Mouse (Mus musculus) embryonic facial prominence, embryonic 13.5 days (tissue): ENCODE results near the gene Med1. TPM values are rescaled to one million over a fixed set of nuclear protein-coding genes. Genes with fewer than 3 reads are reported as not detected.
A peak's percentile ranks its signal among the peaks of the same experiment; 100 is the strongest.
"Not testable (repeated sequence)": the region's sequence is repeated elsewhere in the genome, so short reads cannot be mapped to it uniquely, and the experiment has no call there.

ENCODE experiments used
- ATAC-seq: fragments of 200-750 bp; cut with Nextera tagmentation; 2 replicates; pipeline ENCODE4 v1.8.0; 2017; ENCODE audit warnings: low read depth; ENCODE audit not compliant: insufficient number of reproducible peaks, insufficient read depth, low FRiP score, low TSS enrichment
- H3K27ac ChIP-seq: fragments of 300-500 bp; sonication (generic); 2 replicates; pipeline ENCODE4 v1.5.1; 2015; ENCODE audit warnings: moderate library complexity, mild to moderate bottlenecking, inconsistent platforms
- H3K27me3 ChIP-seq: fragments of 300-500 bp; sonication (generic); 2 replicates; pipeline ENCODE4 v1.6.1; 2015; ENCODE audit warnings: mild to moderate bottlenecking, inconsistent platforms
- H3K36me3 ChIP-seq: fragments of 300-500 bp; sonication (generic); 2 replicates; pipeline ENCODE4 v1.6.1; 2015; ENCODE audit warnings: mild to moderate bottlenecking, inconsistent platforms
- H3K4me1 ChIP-seq: fragments of 300-500 bp; sonication (generic); 2 replicates; pipeline ENCODE4 v1.6.1; 2015; ENCODE audit warnings: inconsistent platforms
- H3K4me2 ChIP-seq: fragments of 300-500 bp; sonication (generic); 2 replicates; pipeline ENCODE4 v1.6.1; 2015; ENCODE audit warnings: moderate library complexity, mild to moderate bottlenecking, inconsistent platforms
- H3K4me3 ChIP-seq: fragments of 300-500 bp; sonication (generic); 2 replicates; pipeline ENCODE4 v1.5.1; 2015; ENCODE audit warnings: mild to moderate bottlenecking, inconsistent platforms
- H3K9ac ChIP-seq: fragments of 300-500 bp; sonication (generic); 2 replicates; pipeline ENCODE4 v1.6.1; 2015; ENCODE audit warnings: mild to moderate bottlenecking, inconsistent platforms
- H3K9me3 ChIP-seq: fragments of 300-500 bp; sonication (generic); 2 replicates; pipeline ENCODE4 v1.6.1; 2016; ENCODE audit warnings: inconsistent platforms
- WGBS: fragments of 180-500 bp; shearing (Covaris S2); methylation state at CpG from one replicate; pipeline ENCODE4 v1.1.7; 2015; ENCODE audit warnings: mixed read lengths; 5-methylcytosine and 5-hydroxymethylcytosine counted together
- polyA plus RNA-seq: library from polyadenylated mRNA; unstranded; fragments of >200 nt; fragmentation: Nextera tagmentation; extraction: Ambion mirVana; gene quantifications from 2 replicates; pipeline ENCODE4 v1.2.1, GENCODE M21; 2015

Gene Med1
- polyA plus RNA-seq, 1 experiment from 2014 or later, result 78.4 TPM

GRCm38 (mm10) chr11:98201791-98202640, 8.9 kb upstream of the Med1 start:
- ATAC-seq, result no peak; the same call in 1 of the 2 replicates

GRCm38 (mm10) chr11:98190820-98191219, 2.3 kb downstream of the Med1 start:
- Histone ChIP-seq H3K4me1 (peaks cover 15% of the 10 kb centered on the region), H3K9me3 (no peaks in the 10 kb centered on the region), H3K9ac (peak overlapping the region; percentile 16; the same call in 1 of the 2 replicates), H3K4me3 (no peak overlapping the region), H3K27me3 (no peaks in the 10 kb centered on the region), H3K4me2 (no peak overlapping the region), H3K27ac (no peak overlapping the region), H3K36me3 (peaks cover 40% of the 10 kb centered on the region)
- WGBS, result 86% methylated on average over 5 of the region's 5 CpGs
- ATAC-seq, result no peak

More at GRCm38 (mm10) chr11:98201791-98202640, 8.9 kb upstream of the Med1 start:
- peak overlapping the region; percentile 100 for H3K9ac ChIP-seq
- H3K27ac ChIP-seq, result peak overlapping the region; percentile 100
- no peaks in the 10 kb centered on the region for H3K36me3 ChIP-seq
- 3% methylated on average over 27 of the region's 27 CpGs for WGBS
- peak overlapping the region; percentile 73 for H3K4me2 ChIP-seq
- H3K9me3 ChIP-seq, result no peaks in the 10 kb centered on the region
- no peaks in the 10 kb centered on the region for H3K27me3 ChIP-seq
- peaks cover 15% of the 10 kb centered on the region for H3K4me1 ChIP-seq
- H3K4me3 ChIP-seq, result peak overlapping the region; percentile 91

GRCm38 (mm10) chr11:98187640-98188395, 5.3 kb downstream of the Med1 start:
- ATAC-seq, result no peak
- H3K27ac ChIP-seq, result no peak overlapping the region
- WGBS, result 95% methylated on average over 9 of the region's 9 CpGs
- peaks cover 15% of the 10 kb centered on the region for H3K4me1 ChIP-seq
- peaks cover 68% of the 10 kb centered on the region for H3K36me3 ChIP-seq
- no peak overlapping the region for H3K4me2 ChIP-seq
- H3K27me3 ChIP-seq, result no peaks in the 10 kb centered on the region
- no peak overlapping the region for H3K9ac ChIP-seq
- no peaks in the 10 kb centered on the region for H3K9me3 ChIP-seq
- no peak overlapping the region for H3K4me3 ChIP-seq

GRCm38 (mm10) chr11:98182149-98182548, 10.9 kb downstream of the Med1 start:
- not testable (repeated sequence) for H3K9ac ChIP-seq, H3K4me2 ChIP-seq, H3K27me3 ChIP-seq, ATAC-seq, H3K27ac ChIP-seq, H3K9me3 ChIP-seq, H3K4me3 ChIP-seq, H3K4me1 ChIP-seq
- 93% methylated on average over 3 of the region's 3 CpGs for WGBS
- peaks cover 91% of the 10 kb centered on the region for H3K36me3 ChIP-seq

- H3K27me3 ChIP-seq, result no peaks in the 10 kb centered on the region
- H3K4me3 ChIP-seq, result no peak overlapping the region
- H3K4me1 ChIP-seq, result no peaks in the 10 kb centered on the region
- ATAC-seq, result no peak
- H3K9me3 ChIP-seq, result no peaks in the 10 kb centered on the region
- no peak overlapping the region for H3K9ac ChIP-seq
- peaks cover 78% of the 10 kb centered on the region for H3K36me3 ChIP-seq
- H3K27ac ChIP-seq, result no peak overlapping the region
- WGBS, result 85% methylated on average over 1 of the region's 1 CpGs
- no peak overlapping the region for H3K4me2 ChIP-seq
Observed at GRCm38 (mm10) chr11:98168400-98168799, 24.7 kb downstream of the Med1 start.

- Histone ChIP-seq H3K9me3 (no peaks in the 10 kb centered on the region), H3K9ac (no peak overlapping the region), H3K36me3 (peaks cover 50% of the 10 kb centered on the region), H3K4me1 (no peaks in the 10 kb centered on the region), H3K27ac (no peak overlapping the region), H3K4me3 (no peak overlapping the region), H3K27me3 (no peaks in the 10 kb centered on the region), H3K4me2 (no peak overlapping the region)
- ATAC-seq, result no peak
- WGBS, result 84% methylated on average over 6 of the region's 6 CpGs
Observed at GRCm38 (mm10) chr11:98155094-98155493, 38.0 kb downstream of the Med1 start.

GRCm38 (mm10) chr11:98150625-98151156, 42.4 kb downstream of the Med1 start:
- Histone ChIP-seq H3K27me3 (no peaks in the 10 kb centered on the region), H3K36me3 (peaks cover 9% of the 10 kb centered on the region), H3K4me2 (peak overlapping the region; percentile 90), H3K9ac (no peak overlapping the region), H3K9me3 (no peaks in the 10 kb centered on the region), H3K4me1 (peaks cover 17% of the 10 kb centered on the region), H3K4me3 (peak overlapping the region; percentile 98), H3K27ac (no peak overlapping the region)
- ATAC-seq, result no peak
- WGBS, result 10% methylated on average over 10 of the region's 10 CpGs

- ATAC-seq, result peak; percentile 88
- Histone ChIP-seq H3K4me2 (peak within 1 kb of the TSS; percentile 90), H3K4me3 (peak within 1 kb of the TSS; percentile 98), H3K27me3 (no peaks in the 10 kb centered on the region), H3K4me1 (peaks cover 17% of the 10 kb centered on the region), H3K27ac (peak within 1 kb of the TSS; percentile 94), H3K9ac (peak within 1 kb of the TSS; percentile 93), H3K36me3 (peaks cover 2% of the 10 kb centered on the region), H3K9me3 (no peaks in the 10 kb centered on the region)
- under 1% methylated on average over 54 of the region's 65 CpGs for WGBS
Observed at GRCm38 (mm10) chr11:98149786-98150624, 43.1 kb downstream of the Med1 start, which contains the start of gene Fbxl20. Gene Fbxl20 (minus strand): TSS chr11:98150403.

- WGBS, result under 1% methylated on average over 55 of the region's 57 CpGs
- peaks cover 17% of the 10 kb centered on the region for H3K4me1 ChIP-seq
- peak overlapping the region; percentile 90 for H3K4me2 ChIP-seq
- no peaks in the 10 kb centered on the region; the same call in 1 of the 2 replicates for H3K36me3 ChIP-seq
- peak; percentile 84 for ATAC-seq
- no peaks in the 10 kb centered on the region for H3K27me3 ChIP-seq
- H3K9me3 ChIP-seq, result no peaks in the 10 kb centered on the region
- peak overlapping the region; percentile 93 for H3K9ac ChIP-seq
- peak overlapping the region; percentile 94 for H3K27ac ChIP-seq
- peak overlapping the region; percentile 98 for H3K4me3 ChIP-seq
Observed at GRCm38 (mm10) chr11:98149304-98149750, 43.8 kb downstream of the Med1 start.

GRCm38 (mm10) chr11:98148551-98149301, 44.4 kb downstream of the Med1 start:
- H3K36me3 ChIP-seq, result no peaks in the 10 kb centered on the region; the same call in 1 of the 2 replicates
- 2% methylated on average over 45 of the region's 45 CpGs for WGBS
- no peak for ATAC-seq

More at GRCm38 (mm10) chr11:98148551-98149301, 44.4 kb downstream of the Med1 start:
- Histone ChIP-seq H3K27me3 (no peaks in the 10 kb centered on the region), H3K27ac (peak overlapping the region; percentile 94), H3K9ac (peak overlapping the region; percentile 93), H3K9me3 (no peaks in the 10 kb centered on the region), H3K4me2 (peak overlapping the region; percentile 90), H3K4me1 (peaks cover 17% of the 10 kb centered on the region), H3K4me3 (peak overlapping the region; percentile 98)
